Mouse (Mus musculus): Measurements from ENCODE around the gene Sct. TPM values are rescaled to one million over a fixed set of nuclear protein-coding genes. Genes with fewer than 3 reads are reported as not detected.

Gene Sct
- polyA plus RNA-seq, 1 experiment from 2014 or later: 12.8 TPM

- Histone ChIP-seq H3K9ac (peak overlapping the region; percentile 72), H3K27ac (no peak overlapping the region), H3K36me3 (no peaks in the 10 kb centered on the region)
Observed at GRCm38 (mm10) chr7:141277701-141278678, 943 bp downstream of the Sct start.

DNA sequence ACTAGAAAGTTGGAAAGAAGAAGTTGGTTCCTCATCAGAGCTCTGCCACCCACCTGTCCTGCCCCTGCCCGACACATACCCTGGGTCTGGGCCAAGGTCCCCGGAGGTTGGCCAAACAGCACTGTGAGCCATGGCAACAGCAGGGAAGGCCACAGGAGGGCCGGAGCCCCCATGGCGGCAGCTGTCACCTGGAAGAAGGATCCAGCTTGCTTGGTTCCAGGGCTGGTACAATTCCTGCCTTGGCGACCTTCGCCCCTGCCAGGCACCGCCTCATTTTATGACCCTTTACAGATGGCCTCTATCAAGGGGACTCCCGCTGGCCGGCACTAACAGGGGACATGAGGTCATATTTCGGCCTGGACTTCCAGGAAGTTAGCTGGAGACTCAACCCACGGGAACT, 2.4 kb downstream of the Sct start, which contains the start of gene Cdhr5:
TSS of gene Cdhr5 (minus strand) at position 241 of the 400 bp plus-strand sequence.
- no peaks in the 10 kb centered on the region for H3K9me3 ChIP-seq
- peaks cover 15% of the 10 kb centered on the region for H3K4me1 ChIP-seq
- H3K9ac ChIP-seq: no peak within 1 kb of the TSS
- H3K27ac ChIP-seq: no peak within 1 kb of the TSS
- H3K4me2 ChIP-seq (replicated peaks): no peak within 1 kb of the TSS
- 0 out of 2 replicates have a peak, but pooled peaks cover 7% of the 10 kb centered on the region for H3K27me3 ChIP-seq
- no peak within 1 kb of the TSS for H3K4me3 ChIP-seq
- 30% methylated on average over 11 of the region's 11 CpGs for WGBS
- no peak for ATAC-seq (ENCODE audit: low FRiP score, low read depth)
- no peaks in the 10 kb centered on the region for H3K36me3 ChIP-seq

More at GRCm38 (mm10) chr7:141277701-141278678, 943 bp downstream of the Sct start:
- H3K4me3 ChIP-seq: peak overlapping the region; percentile 54; the same call in 1 of the 2 replicates
- 0 out of 2 replicates have a peak, but pooled peaks have one; percentile 7 for ATAC-seq (ENCODE audit: low FRiP score, low read depth)
- WGBS: 73% methylated on average over 11 of the region's 11 CpGs
- H3K4me1 ChIP-seq: peaks cover 15% of the 10 kb centered on the region
- H3K9me3 ChIP-seq: no peaks in the 10 kb centered on the region
- H3K27me3 ChIP-seq: 0 out of 2 replicates have a peak, but pooled peaks cover 7% of the 10 kb centered on the region
- H3K4me2 ChIP-seq (replicated peaks): peak overlapping the region; percentile 97

DNA sequence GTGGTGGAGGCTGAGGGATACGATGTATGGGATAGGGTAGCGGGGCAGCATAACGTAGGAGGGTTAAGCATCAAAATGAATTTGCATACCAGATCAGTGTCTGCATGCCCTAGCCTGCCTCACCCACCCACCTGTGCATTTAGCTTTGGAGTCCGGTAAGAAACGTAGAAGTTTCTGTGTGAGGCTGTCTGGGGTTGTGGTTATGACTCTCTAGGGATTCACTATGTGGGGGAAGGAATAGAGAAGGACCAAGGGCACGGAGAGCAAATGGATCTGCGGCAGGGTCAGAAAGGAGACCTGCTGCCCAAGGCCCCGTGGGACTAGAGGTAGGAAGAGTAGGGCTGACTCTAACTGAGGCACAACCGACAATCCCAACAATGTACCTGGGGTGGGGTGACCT, 3.6 kb downstream of the Sct start:
- no peak overlapping the region for H3K9ac ChIP-seq
- H3K36me3 ChIP-seq: no peaks in the 10 kb centered on the region
- 74% methylated on average over 9 of the region's 9 CpGs for WGBS
- ATAC-seq (ENCODE audit: low FRiP score, low read depth): no peak
- peaks cover 15% of the 10 kb centered on the region for H3K4me1 ChIP-seq
- H3K27me3 ChIP-seq: 0 out of 2 replicates have a peak, but pooled peaks cover 7% of the 10 kb centered on the region
- H3K27ac ChIP-seq: no peak overlapping the region
- no peak overlapping the region for H3K4me3 ChIP-seq
- no peak overlapping the region for H3K4me2 ChIP-seq (replicated peaks)
- H3K9me3 ChIP-seq: no peaks in the 10 kb centered on the region

DNA sequence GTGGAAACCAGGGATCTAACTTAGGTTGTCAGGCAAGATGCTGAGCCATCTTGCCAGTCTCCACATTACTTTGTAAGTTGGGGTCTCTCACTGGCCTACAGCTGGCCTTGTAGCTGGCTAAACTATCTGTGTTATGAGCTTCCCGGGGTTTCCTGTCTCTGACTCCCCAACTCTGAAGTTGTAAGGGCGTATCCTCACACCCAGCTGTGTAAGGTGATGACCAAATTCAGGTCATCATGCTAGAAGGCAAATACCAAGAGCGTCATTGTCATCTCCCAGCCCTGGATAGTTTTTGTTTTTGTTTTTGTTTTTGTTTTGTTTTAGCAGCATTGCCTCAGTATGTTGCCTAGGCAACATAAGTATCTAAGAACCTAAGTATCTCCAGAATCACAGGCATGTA, 8.3 kb downstream of the Sct start:
- peaks cover 14% of the 10 kb centered on the region for H3K4me1 ChIP-seq
- H3K27ac ChIP-seq: no peak overlapping the region
- H3K36me3 ChIP-seq: no peaks in the 10 kb centered on the region
- no peak overlapping the region for H3K9ac ChIP-seq
- WGBS: 85% methylated on average over 3 of the region's 3 CpGs
- ATAC-seq (ENCODE audit: low FRiP score, low read depth): no peak
- H3K4me2 ChIP-seq (replicated peaks): no peak overlapping the region
- no peak overlapping the region for H3K4me3 ChIP-seq
- no peaks in the 10 kb centered on the region for H3K27me3 ChIP-seq
- H3K9me3 ChIP-seq: no peaks in the 10 kb centered on the region

DNA sequence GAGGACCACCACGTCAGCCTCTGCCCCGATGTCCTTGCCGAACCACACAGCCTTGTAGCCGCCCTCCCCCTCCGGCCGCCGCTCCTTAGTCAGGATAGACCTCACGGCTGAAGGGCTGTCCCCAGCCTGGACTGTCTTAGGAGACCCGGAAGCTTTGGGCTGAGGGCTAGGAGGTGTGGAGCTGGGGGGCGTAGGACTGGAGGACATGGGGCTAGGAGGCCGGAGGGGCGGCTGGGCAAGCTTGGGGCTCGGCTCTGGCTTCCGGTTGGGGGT, 9.7 kb downstream of the Sct start:
- H3K36me3 ChIP-seq: peaks cover 3% of the 10 kb centered on the region; the same call in 1 of the 2 replicates
- H3K4me2 ChIP-seq (replicated peaks): no peak overlapping the region; the same call in 1 of the 2 replicates
- WGBS: 82% methylated on average over 14 of the region's 14 CpGs
- H3K4me1 ChIP-seq: peaks cover 19% of the 10 kb centered on the region
- H3K27me3 ChIP-seq: no peaks in the 10 kb centered on the region
- ATAC-seq (ENCODE audit: low FRiP score, low read depth): no peak
- H3K27ac ChIP-seq: no peak overlapping the region
- H3K9ac ChIP-seq: no peak overlapping the region
- no peaks in the 10 kb centered on the region for H3K9me3 ChIP-seq
- no peak overlapping the region for H3K4me3 ChIP-seq

DNA sequence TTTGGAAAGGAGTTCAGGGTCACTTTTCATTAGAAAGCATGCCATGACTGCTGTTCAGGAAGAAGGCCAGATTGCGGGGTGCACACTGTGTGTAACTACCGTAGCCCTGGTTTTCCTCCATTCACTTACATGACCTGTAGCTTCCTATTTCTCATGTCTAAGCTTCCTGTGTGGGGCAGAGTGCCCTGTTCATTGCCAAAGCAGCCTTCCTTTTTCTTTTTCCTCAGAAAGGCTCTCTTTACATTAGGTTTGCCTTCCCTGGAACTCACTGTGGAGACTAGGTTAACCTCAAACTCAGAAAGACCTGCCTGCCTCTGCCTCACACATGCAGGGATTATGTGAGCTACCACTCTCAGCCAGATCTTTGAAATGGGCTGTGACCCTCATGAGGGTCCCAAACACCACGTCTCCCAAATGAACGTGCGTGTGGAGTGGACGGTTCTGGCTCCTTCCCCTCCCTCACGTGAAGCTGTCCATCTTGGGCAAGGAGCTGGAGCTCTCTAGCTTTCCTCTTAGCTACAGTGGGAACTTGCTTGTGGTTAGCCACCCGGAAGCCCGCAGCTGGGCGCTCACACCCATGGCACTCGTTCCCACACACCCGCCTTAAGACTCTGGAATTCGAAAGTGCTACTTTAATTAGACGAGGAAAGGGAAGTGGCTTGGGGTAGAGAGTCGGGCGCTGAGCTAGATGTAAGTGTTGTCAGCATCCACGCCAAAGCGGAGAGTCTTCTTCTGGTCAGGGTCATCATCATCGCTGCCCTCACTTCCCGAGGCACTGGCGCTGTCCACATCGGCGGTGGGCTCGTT, 10.3 kb downstream of the Sct start:
- no peak for ATAC-seq (ENCODE audit: low FRiP score, low read depth)

GRCm38 (mm10) chr7:141265739-141266561, 13.0 kb downstream of the Sct start, which contains the start of gene Irf7:
Irf7 (minus strand) TSS chr7:141266481.
- Histone ChIP-seq H3K27ac (no peak within 1 kb of the TSS; the same call in 1 of the 2 replicates), H3K27me3 (no peaks in the 10 kb centered on the region), H3K4me1 (peaks cover 19% of the 10 kb centered on the region), H3K9me3 (no peaks in the 10 kb centered on the region), H3K9ac (peak within 1 kb of the TSS; percentile 70), H3K4me2 (replicated peaks) (peak within 1 kb of the TSS; percentile 84), H3K4me3 (peak within 1 kb of the TSS; percentile 50), H3K36me3 (peaks cover 36% of the 10 kb centered on the region)
- peak; percentile 34; the same call in 1 of the 2 replicates for ATAC-seq (ENCODE audit: low FRiP score, low read depth)
- WGBS: 8% methylated on average over 25 of the region's 25 CpGs

More for the DNA sequence above, 10.3 kb downstream of the Sct start:
- peaks cover 9% of the 10 kb centered on the region for H3K36me3 ChIP-seq
- H3K27me3 ChIP-seq: no peaks in the 10 kb centered on the region
- no peaks in the 10 kb centered on the region for H3K9me3 ChIP-seq
- H3K4me3 ChIP-seq: no peak overlapping the region
- H3K27ac ChIP-seq: no peak overlapping the region
- WGBS: 72% methylated on average over 24 of the region's 24 CpGs
- peaks cover 19% of the 10 kb centered on the region for H3K4me1 ChIP-seq
- no peak overlapping the region; the same call in 1 of the 2 replicates for H3K4me2 ChIP-seq (replicated peaks)
- H3K9ac ChIP-seq: no peak overlapping the region

DNA sequence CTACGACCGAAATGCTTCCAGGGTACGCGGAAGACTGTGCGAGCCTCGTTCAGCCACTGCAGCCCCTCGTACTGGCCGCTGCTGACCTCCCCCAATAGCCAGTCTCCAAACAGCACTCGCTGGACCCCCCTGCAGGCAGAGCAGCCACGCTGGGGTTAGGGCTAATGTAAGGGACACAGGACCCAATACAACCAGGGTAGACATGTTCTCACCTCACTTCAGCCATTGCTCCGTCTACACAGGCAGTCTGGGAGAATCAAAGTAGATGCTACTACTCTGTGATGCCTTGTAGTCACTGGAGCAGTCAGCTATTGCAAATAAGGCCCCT, 13.6 kb downstream of the Sct start:
- Histone ChIP-seq H3K9ac (no peak overlapping the region), H3K27ac (no peak overlapping the region; the same call in 1 of the 2 replicates), H3K4me3 (peak overlapping the region; percentile 50; the same call in 1 of the 2 replicates)

DNA sequence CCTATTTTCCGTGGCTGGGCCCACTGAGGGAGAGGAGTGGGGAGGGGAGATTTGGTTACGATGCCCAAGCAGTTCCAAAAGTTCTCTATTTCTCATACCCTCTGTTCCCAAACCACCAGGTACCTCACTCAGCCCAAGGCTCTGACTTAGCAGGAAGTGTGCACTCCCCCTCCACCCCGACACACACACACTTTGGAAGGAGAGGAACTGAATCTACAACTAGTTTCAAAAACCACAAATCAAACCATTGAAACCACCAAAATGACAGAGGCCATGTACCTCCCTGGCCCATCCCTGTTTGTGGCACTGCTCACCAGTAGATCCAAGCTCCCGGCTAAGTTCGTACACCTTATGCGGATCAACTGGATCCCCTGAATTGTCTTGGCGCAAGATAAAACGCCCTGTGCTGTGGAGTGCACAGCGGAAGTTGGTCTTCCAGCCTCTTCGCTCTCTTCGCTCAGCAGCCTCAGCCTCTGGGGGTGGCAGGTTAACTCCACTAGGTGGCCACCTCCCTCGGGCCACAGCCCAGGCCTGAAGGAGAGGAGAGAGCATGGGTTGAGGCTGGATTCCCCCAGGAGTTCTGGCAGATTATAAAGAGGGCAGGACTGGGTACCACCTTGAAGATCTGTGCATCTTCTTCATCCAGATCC, 14.0 kb downstream of the Sct start:
- Histone ChIP-seq H3K27me3 (no peaks in the 10 kb centered on the region), H3K9me3 (no peaks in the 10 kb centered on the region), H3K4me3 (no peak overlapping the region), H3K27ac (no peak overlapping the region), H3K36me3 (peaks cover 46% of the 10 kb centered on the region), H3K9ac (0 out of 2 replicates have a peak overlapping the region, but pooled peaks have one; percentile 13), H3K4me1 (peaks cover 19% of the 10 kb centered on the region), H3K4me2 (replicated peaks) (peak overlapping the region; percentile 84)
- WGBS: 33% methylated on average over 12 of the region's 12 CpGs
- ATAC-seq (ENCODE audit: low FRiP score, low read depth): 0 out of 2 replicates have a peak, but pooled peaks have one; percentile 16

More for the DNA sequence above, 13.6 kb downstream of the Sct start:
- Histone ChIP-seq H3K4me1 (peaks cover 19% of the 10 kb centered on the region), H3K9me3 (no peaks in the 10 kb centered on the region), H3K36me3 (peaks cover 42% of the 10 kb centered on the region), H3K4me2 (replicated peaks) (peak overlapping the region; percentile 84), H3K27me3 (no peaks in the 10 kb centered on the region)
- no peak for ATAC-seq (ENCODE audit: low FRiP score, low read depth)
- WGBS: 37% methylated on average over 11 of the region's 11 CpGs

DNA sequence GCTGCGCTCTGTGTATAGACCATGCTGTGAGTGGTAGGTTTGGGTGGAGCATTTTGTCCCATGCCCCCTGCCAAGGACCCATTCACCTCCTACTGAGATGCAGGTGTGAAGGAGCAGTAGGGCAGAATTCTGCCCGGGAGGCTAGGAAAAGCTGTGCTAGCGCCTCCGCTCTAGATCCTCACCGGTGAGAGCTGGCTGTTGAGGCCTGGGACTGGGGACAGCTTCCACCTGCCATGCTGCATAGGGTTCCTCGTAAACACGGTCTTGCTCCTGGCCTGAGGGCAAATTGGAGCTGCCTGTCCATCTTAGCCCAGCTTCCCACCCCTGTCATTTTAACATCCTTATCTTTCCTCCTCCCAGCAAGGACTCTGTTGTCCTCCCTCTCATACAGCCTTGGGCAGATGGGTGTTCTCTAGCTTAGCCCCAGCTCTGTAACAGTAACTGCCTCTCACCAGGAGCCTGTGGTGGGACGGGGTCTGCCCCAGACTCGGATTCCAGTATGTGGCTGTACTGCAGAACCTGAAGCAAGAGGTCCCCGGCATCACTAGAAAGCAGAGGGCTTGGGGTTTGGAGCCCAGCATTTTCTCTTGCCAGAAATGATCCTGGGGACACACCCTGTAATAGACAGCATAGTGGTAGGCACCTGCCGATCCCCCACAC, 14.8 kb downstream of the Sct start:
- no peaks in the 10 kb centered on the region for H3K9me3 ChIP-seq
- ATAC-seq (ENCODE audit: low FRiP score, low read depth): no peak
- no peak overlapping the region for H3K9ac ChIP-seq
- H3K27ac ChIP-seq: no peak overlapping the region
- no peak overlapping the region for H3K4me3 ChIP-seq
- H3K27me3 ChIP-seq: no peaks in the 10 kb centered on the region
- WGBS: 68% methylated on average over 11 of the region's 11 CpGs
- no peak overlapping the region for H3K4me2 ChIP-seq (replicated peaks)
- H3K36me3 ChIP-seq: peaks cover 54% of the 10 kb centered on the region
- peaks cover 19% of the 10 kb centered on the region for H3K4me1 ChIP-seq
